Mouse (Mus musculus) erythroblast, embryonic 14.5 days (primary cell): ENCODE results near the gene Slc6a11.

Experiments used
- GATA1 ChIP-seq: IDR thresholded peaks from 2 replicates; pipeline ENCODE4 v1.6.1; 2012; ENCODE audit warnings: low read length, inconsistent platforms, mixed read lengths
- TAL1 ChIP-seq: IDR thresholded peaks from 3 replicates; pipeline ENCODE4 v1.6.1; 2012; ENCODE audit warnings: low read length, inconsistent platforms, mixed read lengths

DNA sequence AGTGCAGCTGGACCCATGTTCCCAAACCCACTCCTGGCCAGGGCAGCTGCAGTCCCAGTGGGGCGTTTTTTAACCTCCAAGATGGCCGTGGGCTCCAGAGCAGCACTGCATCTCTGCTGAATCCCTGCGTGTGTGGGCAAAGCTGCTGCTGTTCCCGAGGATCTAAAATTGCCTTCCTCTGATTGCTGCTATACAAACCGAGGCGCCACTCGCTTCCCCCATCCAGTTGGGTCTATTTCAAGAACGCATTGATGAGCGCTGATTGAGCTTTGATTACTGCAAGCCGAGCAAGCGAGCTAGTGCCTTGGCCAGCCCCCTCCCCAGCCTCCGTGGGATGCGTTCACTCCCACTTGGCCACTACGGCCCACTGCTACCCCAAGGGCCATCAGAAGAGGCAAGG, 123.9 kb downstream of the Slc6a11 start:
- TF ChIP-seq TAL1: no peak
- no peak for TF ChIP-seq GATA1
